Mouse (Mus musculus) midbrain, postnatal 0 days (tissue): Measurements from ENCODE around the gene Pde1c. TPM values are rescaled to one million over a fixed set of nuclear protein-coding genes. Genes with fewer than 3 reads are reported as not detected.

ENCODE experiments used
- ATAC-seq: fragments of 200-750 bp; cut with Nextera tagmentation; 2 replicates; pipeline ENCODE4 v1.8.0; 2017; ENCODE audit warnings: moderate number of reproducible peaks, mild to moderate bottlenecking, moderate TSS enrichment, moderate library complexity; ENCODE audit not compliant: low FRiP score
- DNase-seq: peaks from one replicate; pipeline ENCODE4 v3.0.0-alpha.2; 2015; ENCODE audit warnings: low spot score
- H3K27ac ChIP-seq: fragments of 300-500 bp; sonication (generic); 2 replicates; pipeline ENCODE4 v1.5.1; 2014; ENCODE audit warnings: low read depth, mild to moderate bottlenecking, low read length, mixed read lengths
- H3K27me3 ChIP-seq: fragments of 300-500 bp; sonication (generic); 2 replicates; pipeline ENCODE4 v1.6.1; 2014; ENCODE audit warnings: low read length, control low read depth, mixed read lengths; ENCODE audit not compliant: insufficient read depth
- H3K36me3 ChIP-seq: fragments of 300-500 bp; sonication (generic); 2 replicates; pipeline ENCODE4 v1.6.1; 2014; ENCODE audit warnings: low read length, control low read depth, mixed read lengths; ENCODE audit not compliant: insufficient read depth
- H3K4me1 ChIP-seq: fragments of 300-500 bp; sonication (generic); 2 replicates; pipeline ENCODE4 v1.6.1; 2014; ENCODE audit warnings: mild to moderate bottlenecking, control low read depth, antibody characterized with exemption, low read length, mixed read lengths; ENCODE audit not compliant: insufficient read depth
- H3K4me2 ChIP-seq: fragments of 300-500 bp; sonication (generic); 2 replicates; pipeline ENCODE4 v1.6.1; 2014; ENCODE audit warnings: low read depth, mild to moderate bottlenecking, low read length, mixed read lengths; ENCODE audit not compliant: poor library complexity, severe bottlenecking
- H3K4me3 ChIP-seq: fragments of 300-500 bp; sonication (generic); 2 replicates; pipeline ENCODE4 v1.5.1; 2014; ENCODE audit warnings: low read depth, mild to moderate bottlenecking, low read length, moderate library complexity
- H3K9ac ChIP-seq: fragments of 300-500 bp; sonication (generic); replicated peaks from 2 replicates; pipeline ENCODE4 v1.6.1; 2014; ENCODE audit warnings: mild to moderate bottlenecking, low read length, moderate library complexity, mixed read lengths; ENCODE audit not compliant: poor library complexity, severe bottlenecking
- H3K9me3 ChIP-seq: fragments of 300-500 bp; sonication (generic); 2 replicates; pipeline ENCODE4 v1.6.1; 2016; ENCODE audit warnings: low read length, control low read depth
- CTCF ChIP-seq: IDR thresholded peaks from 2 replicates; pipeline ENCODE4 v1.5.1; 2016; ENCODE audit warnings: antibody characterized with exemption, mild to moderate bottlenecking
- WGBS: fragments of 180-500 bp; shearing (Covaris S2); extraction: QIAGEN DNeasy Blood & Tissue Kit; methylation state at CpG from one replicate; pipeline ENCODE4 v1.1.7; 2014; 5-methylcytosine and 5-hydroxymethylcytosine counted together
- polyA plus RNA-seq: library from polyadenylated mRNA; unstranded; fragments of >200 nt; fragmentation: Nextera tagmentation; extraction: Ambion mirVana; gene quantifications from 2 replicates; pipeline ENCODE4 v1.2.1, GENCODE M21; 2015
- total RNA-seq: library from RNA; depleted of rRNA; stranded (reverse); fragments of >200 nt; gene quantifications from 2 replicates; pipeline ENCODE4 v1.2.3, GENCODE M21; 2014

The Pde1c gene
- total and polyA plus RNA-seq, 2 experiments from 2014 or later, result 4.7 to 17.1 TPM

- no peaks in the 10 kb centered on the region for H3K36me3 ChIP-seq
- H3K27me3 ChIP-seq, result no peaks in the 10 kb centered on the region
- ATAC-seq, result no peak
- H3K4me3 ChIP-seq, result no peak overlapping the region
- no peaks in the 10 kb centered on the region for H3K9me3 ChIP-seq
- no peak overlapping the region for H3K27ac ChIP-seq
- WGBS, result 91% methylated on average over 5 of the region's 5 CpGs
- H3K4me2 ChIP-seq, result no peak overlapping the region
- no peaks in the 10 kb centered on the region for H3K4me1 ChIP-seq
- H3K9ac ChIP-seq, result no peak overlapping the region
- DNase-seq, result no peak
- TF ChIP-seq CTCF, result no peak
Observed at GRCm38 (mm10) chr6:56425846-56426245, 143.1 kb downstream of the Pde1c start.

DNA sequence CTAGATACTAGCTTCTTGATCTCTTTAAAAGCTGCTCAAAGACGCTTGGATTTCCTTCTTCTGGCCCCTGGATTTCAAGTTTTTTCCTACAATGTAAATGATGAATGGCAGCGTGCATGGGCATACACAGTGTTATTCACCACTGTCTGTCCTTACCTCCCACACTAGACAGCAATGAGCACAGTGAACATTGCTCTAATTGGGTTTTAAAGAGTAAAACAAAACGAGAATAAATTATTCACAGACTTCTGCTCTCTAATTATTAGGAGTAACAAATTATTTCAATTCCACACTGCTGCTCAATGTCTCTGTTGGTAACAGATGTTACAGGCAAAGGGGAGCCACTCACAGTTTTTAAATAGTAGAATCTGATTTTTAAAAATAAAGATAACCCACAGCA is 146.0 kb downstream of the Pde1c start:
- no peak overlapping the region for H3K9ac ChIP-seq
- no peak for TF ChIP-seq CTCF
- WGBS, result 71% methylated on average over 3 of the region's 3 CpGs

DNA sequence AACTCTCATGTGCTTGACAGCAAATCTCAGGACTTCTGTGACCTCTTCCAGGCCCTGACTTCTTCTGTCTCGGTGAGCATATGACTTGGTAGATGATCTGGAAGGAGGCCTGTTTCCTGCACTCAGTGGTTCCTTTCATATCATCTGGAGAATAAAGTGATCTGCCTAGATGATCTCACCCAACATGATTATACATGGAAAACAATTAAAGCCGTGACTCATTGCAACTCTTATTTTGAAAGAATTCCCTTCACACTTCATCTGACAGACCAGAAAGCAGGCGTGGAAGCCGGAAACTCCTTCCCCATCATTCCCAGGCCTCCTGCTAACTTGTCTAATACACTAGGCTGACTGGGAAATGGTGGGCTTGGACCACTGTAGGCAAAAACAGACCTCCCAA is 152.7 kb downstream of the Pde1c start:
- Histone ChIP-seq H3K27me3 (no peaks in the 10 kb centered on the region), H3K27ac (no peak overlapping the region), H3K9ac (no peak overlapping the region), H3K4me3 (no peak overlapping the region), H3K36me3 (no peaks in the 10 kb centered on the region), H3K4me1 (no peaks in the 10 kb centered on the region), H3K9me3 (no peaks in the 10 kb centered on the region), H3K4me2 (no peak overlapping the region)
- DNase-seq (no peak), ATAC-seq (no peak)
- no peak for TF ChIP-seq CTCF
- whole genome bisulfite sequencing, result 76% methylated on average over 4 of the region's 4 CpGs

More for the DNA sequence above, 146.0 kb downstream of the Pde1c start:
- DNase-seq (no peak), ATAC-seq (no peak)
- no peaks in the 10 kb centered on the region for H3K9me3 ChIP-seq
- no peaks in the 10 kb centered on the region for H3K36me3 ChIP-seq
- H3K4me3 ChIP-seq, result no peak overlapping the region
- no peak overlapping the region for H3K4me2 ChIP-seq
- no peaks in the 10 kb centered on the region for H3K27me3 ChIP-seq
- no peaks in the 10 kb centered on the region for H3K4me1 ChIP-seq
- no peak overlapping the region for H3K27ac ChIP-seq

- no peak overlapping the region for H3K4me2 ChIP-seq
- H3K27ac ChIP-seq, result no peak overlapping the region
- no peaks in the 10 kb centered on the region for H3K4me1 ChIP-seq
- no peak overlapping the region for H3K9ac ChIP-seq
- ATAC-seq (no peak), DNase-seq (no peak)
- H3K36me3 ChIP-seq, result no peaks in the 10 kb centered on the region
- no peaks in the 10 kb centered on the region for H3K9me3 ChIP-seq
- no peaks in the 10 kb centered on the region for H3K27me3 ChIP-seq
- no peak for TF ChIP-seq CTCF
- no peak overlapping the region for H3K4me3 ChIP-seq
- 75% methylated on average over 5 of the region's 5 CpGs for WGBS
Observed at GRCm38 (mm10) chr6:56389178-56389577, 179.7 kb downstream of the Pde1c start.

DNA sequence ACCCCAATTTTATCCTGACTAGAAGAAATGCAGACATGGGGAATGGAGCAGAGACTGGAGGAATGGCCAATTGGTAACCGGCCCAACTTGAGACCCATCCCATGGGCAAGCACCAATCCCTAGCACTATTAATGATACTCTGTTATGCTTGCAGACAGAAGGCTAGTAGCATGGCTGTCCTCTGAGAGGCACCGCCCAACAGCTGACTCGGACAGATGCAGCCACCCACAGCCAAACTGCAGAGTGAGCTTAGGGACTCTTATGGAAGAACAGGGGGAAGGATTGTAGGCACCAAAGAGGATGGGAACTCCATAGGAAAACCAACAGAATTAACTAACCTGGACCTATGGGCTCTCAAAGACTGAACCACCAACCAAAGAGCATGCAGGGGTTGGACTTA is 192.5 kb downstream of the Pde1c start:
- WGBS, result 90% methylated on average over 3 of the region's 3 CpGs
- Histone ChIP-seq H3K27me3 (no peaks in the 10 kb centered on the region), H3K36me3 (no peaks in the 10 kb centered on the region), H3K9ac (no peak overlapping the region), H3K4me3 (no peak overlapping the region), H3K9me3 (no peaks in the 10 kb centered on the region), H3K27ac (no peak overlapping the region), H3K4me1 (no peaks in the 10 kb centered on the region), H3K4me2 (no peak overlapping the region)
- TF ChIP-seq CTCF, result no peak
- no peak for DNase-seq
- ATAC-seq, result no peak

GRCm38 (mm10) chr6:56374180-56374579 is 194.7 kb downstream of the Pde1c start:
- H3K27ac ChIP-seq, result no peak overlapping the region
- peak; percentile 32 for DNase-seq

More at GRCm38 (mm10) chr6:56374180-56374579, 194.7 kb downstream of the Pde1c start:
- H3K9me3 ChIP-seq, result no peaks in the 10 kb centered on the region
- no peaks in the 10 kb centered on the region for H3K36me3 ChIP-seq
- H3K4me3 ChIP-seq, result no peak overlapping the region
- WGBS, result 83% methylated on average over 5 of the region's 5 CpGs
- H3K9ac ChIP-seq, result no peak overlapping the region
- no peaks in the 10 kb centered on the region for H3K27me3 ChIP-seq
- no peaks in the 10 kb centered on the region for H3K4me1 ChIP-seq
- no peak for TF ChIP-seq CTCF
- ATAC-seq, result no peak
- no peak overlapping the region for H3K4me2 ChIP-seq
